Mouse (Mus musculus): ENCODE results near the gene Zfand4. TPM values are rescaled to one million over a fixed set of nuclear protein-coding genes. Genes with fewer than 3 reads are reported as not detected.

Gene Zfand4
- total RNA-seq, 1 experiment from 2014 or later = 25.0 TPM

DNA sequence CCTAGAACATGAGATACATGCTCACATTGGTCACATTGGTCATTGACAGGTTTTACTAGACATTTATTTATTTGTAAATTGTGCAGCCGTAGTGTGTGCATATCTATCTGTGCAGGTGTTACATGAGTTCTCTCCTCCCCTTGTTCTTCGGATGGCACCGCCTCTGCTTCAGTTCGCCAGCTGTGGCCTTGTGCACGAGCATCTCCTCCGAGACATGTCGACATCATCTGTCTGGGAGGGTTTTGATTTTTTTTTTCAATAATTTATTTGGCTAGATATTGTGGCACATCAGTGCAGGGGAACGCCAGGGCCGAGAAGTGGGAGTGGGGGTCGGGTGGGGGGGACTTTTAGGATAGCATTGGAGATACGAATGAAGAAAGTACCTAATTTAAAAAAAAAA, 103.9 kb downstream of the Zfand4 start:
- no peak for ATAC-seq (replicated peaks; ENCODE audit: low read depth, poor library complexity, severe bottlenecking)

DNA sequence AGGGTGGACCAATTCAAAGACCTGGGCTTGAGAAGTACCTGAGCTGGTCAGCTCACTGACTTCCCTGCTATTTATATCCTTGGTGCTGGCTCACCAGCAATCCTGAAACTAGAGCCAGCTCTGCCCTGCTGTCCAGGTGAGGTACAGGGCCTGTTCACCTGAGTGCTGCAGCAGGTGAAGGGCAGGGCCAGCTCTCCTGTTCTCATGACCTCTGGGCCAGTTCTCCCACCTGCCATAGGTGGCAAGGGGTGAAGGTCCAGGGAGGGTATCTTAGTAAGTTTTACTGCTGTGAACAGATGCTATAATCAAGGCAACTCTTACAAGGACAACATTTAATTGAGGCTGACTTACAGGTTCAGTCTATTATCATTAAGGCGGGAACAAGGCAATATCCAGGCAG, 105.8 kb downstream of the Zfand4 start:
- ATAC-seq (replicated peaks; ENCODE audit: low read depth, poor library complexity, severe bottlenecking) = no peak

DNA sequence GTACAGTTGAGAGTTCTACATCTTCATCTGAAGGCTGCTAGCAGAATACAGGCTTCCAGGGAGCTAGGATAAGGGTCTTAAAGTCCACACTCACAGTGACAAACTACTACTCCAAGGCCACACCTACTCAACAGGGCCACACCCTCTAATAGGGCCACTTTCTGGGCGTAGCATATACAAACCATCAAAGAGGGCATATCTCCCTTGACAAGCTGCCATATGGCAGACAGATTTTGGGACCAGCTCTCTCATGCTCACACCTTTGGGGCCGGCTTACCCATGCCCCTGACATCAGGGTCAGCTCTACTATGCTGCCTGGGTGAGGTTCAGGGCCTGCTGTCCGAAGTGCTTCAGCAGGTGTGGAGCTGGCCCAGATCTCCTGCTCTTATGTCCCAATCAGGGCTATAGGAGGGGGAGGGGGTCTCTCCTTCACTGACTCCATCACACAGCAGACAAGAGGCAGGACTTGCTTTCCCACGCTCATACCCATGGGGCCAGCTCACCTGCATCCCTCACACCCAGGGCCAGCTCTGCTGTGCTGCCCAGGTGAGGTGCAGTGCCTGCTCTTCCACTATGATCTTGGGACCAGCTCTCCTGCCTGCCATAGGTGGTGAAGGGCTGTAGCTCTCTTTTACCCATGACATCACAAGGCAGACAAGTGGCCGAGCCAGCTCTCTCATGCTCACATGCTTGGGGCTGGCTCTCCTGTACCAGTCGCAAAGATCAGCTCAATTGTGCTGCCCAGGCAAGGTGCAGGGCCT, 106.4 kb downstream of the Zfand4 start:
- peak; percentile 63; the same call in 1 of the 2 replicates for ATAC-seq (replicated peaks; ENCODE audit: low read depth, poor library complexity, severe bottlenecking)

DNA sequence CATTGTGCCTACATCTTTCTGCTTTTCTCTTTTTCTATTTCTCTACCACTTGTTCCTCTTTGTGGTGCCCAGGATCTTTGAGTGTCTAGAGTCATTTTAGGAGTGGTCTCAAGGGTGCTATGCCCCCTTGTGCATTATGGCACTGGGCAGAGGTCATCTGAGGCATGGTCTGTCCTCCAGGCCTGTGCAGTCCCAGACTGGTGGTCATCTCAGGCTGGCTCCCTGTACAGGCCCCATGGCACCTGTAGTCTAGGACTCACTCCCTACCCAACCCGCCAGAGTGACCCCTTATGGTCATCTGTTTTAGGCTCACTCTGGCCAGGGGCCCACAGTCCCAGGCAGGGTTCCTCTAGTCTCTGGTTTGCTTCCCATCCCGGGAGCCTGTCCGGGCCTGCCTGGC, 107.5 kb downstream of the Zfand4 start:
- no peak for ATAC-seq (replicated peaks; ENCODE audit: low read depth, poor library complexity, severe bottlenecking)

DNA sequence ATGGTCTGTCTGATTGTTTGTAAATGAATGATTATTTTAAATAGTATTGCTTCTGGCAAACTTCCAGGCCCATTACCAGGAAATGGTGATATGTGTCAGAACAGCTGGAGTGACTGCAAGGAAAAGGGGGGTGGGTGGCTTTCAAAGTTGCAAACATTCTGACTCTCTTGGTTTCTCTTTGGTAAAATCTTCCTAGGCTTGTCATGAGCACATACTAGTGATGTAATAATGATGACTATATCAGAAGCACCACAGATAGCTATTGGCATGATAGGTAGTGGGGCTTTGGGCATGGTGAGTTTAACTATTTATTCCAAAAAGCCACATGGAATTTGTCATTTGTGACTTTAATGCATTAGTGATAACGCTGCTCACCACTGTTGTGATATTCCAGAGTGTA, 110.1 kb downstream of the Zfand4 start:
- ATAC-seq (replicated peaks; ENCODE audit: low read depth, poor library complexity, severe bottlenecking) = no peak

DNA sequence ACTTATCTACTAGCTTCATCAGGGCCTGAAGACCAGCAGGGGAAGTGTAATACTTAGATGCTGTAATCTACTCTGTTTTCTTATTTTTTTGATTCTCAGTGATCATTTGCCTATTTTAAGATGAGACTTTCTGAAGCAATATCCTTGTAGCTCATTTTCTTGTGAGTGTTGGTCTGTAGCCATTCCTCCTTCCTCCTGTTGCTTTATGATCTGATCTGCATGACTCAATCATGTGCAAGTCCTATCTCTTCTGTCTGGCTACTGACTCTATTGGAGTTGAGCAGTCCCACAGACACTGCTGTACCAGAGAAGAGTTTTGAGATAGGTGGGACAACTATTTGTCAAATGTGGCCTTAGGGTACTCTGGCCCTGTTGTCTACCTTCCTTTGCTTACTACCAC, 110.6 kb downstream of the Zfand4 start:
- ATAC-seq (replicated peaks; ENCODE audit: low read depth, poor library complexity, severe bottlenecking) = no peak

DNA sequence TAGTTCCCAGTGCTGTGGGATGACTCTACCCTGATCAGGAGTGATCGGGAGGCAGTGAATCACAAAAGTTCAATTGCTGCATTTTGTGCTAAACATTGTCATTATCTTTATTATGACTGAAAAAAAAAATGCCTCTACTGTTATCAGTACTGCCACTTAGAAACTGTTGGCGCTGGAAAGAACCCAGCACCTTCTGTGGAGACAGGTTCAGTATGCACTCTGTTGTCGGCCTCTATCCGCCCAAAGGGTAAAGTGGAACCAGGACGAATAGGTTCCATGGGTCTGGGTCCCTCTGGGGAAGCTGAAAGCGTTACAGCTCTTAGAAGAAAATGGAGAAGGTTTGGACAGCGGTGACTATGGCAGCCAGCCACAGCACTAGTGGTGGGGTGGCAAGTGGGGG, 114.9 kb downstream of the Zfand4 start:
- ATAC-seq (replicated peaks; ENCODE audit: low read depth, poor library complexity, severe bottlenecking) = no peak

Other genes with a start within 250 kb of the Zfand4 start
- gene Tmcc1, start 70.7 kb upstream of the Zfand4 start, total RNA-seq (2017) = 9.5 and 12.2 TPM in 2 replicates
- 41.5 and 61.2 TPM in 2 replicates for gene Washc2, start 56.2 kb upstream of the Zfand4 start, total RNA-seq (2017)
- 20.6 and 24.8 TPM in 2 replicates for gene March8, start 73.8 kb downstream of the Zfand4 start, total RNA-seq (2017)
- 6.3 TPM in 2 replicates for gene Alox5, start 197.0 kb downstream of the Zfand4 start, total RNA-seq (2017)
- gene Olfr211, start 224.9 kb downstream of the Zfand4 start, total RNA-seq (2017) = not detected in 2 replicates
- gene Olfr212, start 242.3 kb downstream of the Zfand4 start, total RNA-seq (2017) = not detected in 2 replicates

Data from common myeloid progenitor, adult 5-6 weeks (primary cell).